Mouse (Mus musculus): ENCODE measurements at regions not wholly inside any gene's neighbourhood (a gene's known extent, or its start where the extent isn't known, plus 50 kb on each side); places are given as distances from the start of the nearest gene placed in this dataset.
A peak's percentile ranks its signal among the peaks of the same experiment; 100 is the strongest.

DNA sequence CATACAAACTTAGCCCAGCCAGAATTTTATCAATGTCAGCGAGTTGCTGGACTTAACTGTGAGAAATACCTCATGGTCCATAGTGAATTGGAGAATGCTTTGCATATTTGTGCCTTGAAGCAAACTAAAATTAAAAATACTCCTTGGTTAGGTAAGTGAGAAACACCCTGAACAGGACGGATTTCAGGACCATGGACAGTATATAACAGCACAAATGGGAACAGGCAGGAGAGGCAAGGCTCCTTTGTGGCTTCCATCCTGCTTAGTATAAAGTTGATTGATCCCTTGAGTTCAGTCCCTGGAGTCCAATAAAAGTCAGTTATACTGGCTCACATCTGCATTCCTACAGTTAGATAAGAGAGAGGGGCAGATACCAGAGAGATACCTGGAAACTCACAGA, 53.9 kb upstream of the Bpifa3 start:
- no peak overlapping the region for H3K27ac ChIP-seq (ENCODE audit: control insufficient read depth, low read depth, low read length)
- H3K4me1 ChIP-seq (ENCODE audit: control insufficient read depth in 1 of 2, insufficient read depth in 2 of 2, low read length in 2 of 2), result no peaks in the 10 kb centered on the region
- H3K4me3 ChIP-seq (ENCODE audit: control insufficient read depth in 1 of 2, insufficient read depth in 1 of 2, low read depth in 2 of 2, low read length in 2 of 2), result no peak overlapping the region
- H3K9me3 ChIP-seq (replicated peaks; ENCODE audit: insufficient read depth, low read length), result no peaks in the 10 kb centered on the region
- peak; percentile 38 for DNase-seq (ENCODE audit: low read depth, low spot score)
- no peak overlapping the region for H3K9ac ChIP-seq (ENCODE audit: control insufficient read depth, low read depth, low read length, poor library complexity, severe bottlenecking)
- H3K36me3 ChIP-seq (ENCODE audit: control insufficient read depth in 1 of 2, insufficient read depth in 2 of 2, low read length in 2 of 2), result no peaks in the 10 kb centered on the region
- no peaks in the 10 kb centered on the region for H3K79me2 ChIP-seq (ENCODE audit: control insufficient read depth, insufficient read depth, low read length, poor library complexity)
- H3K27me3 ChIP-seq (ENCODE audit: control insufficient read depth in 1 of 2, insufficient read depth in 2 of 2, low read length in 2 of 2), result no peaks in the 10 kb centered on the region
- TF ChIP-seq SIN3A (IDR thresholded peaks at IDR 0.05; ENCODE audit: low read length), result no peak
- no peak for TF ChIP-seq KAT2A (conservative IDR thresholded peaks at IDR 0.05; ENCODE audit: low read depth, low read length)
- no peak for TF ChIP-seq TAL1 (IDR thresholded peaks at IDR 0.05; ENCODE audit: low read length)
- no peak for TF ChIP-seq GABPA (IDR thresholded peaks at IDR 0.05; ENCODE audit: low read depth, low read length)
- no peak for TF ChIP-seq RAD21 (IDR thresholded peaks at IDR 0.05; ENCODE audit: low read depth, low read length)
- no peak for TF ChIP-seq MEF2A (IDR thresholded peaks at IDR 0.05; ENCODE audit: extremely low read depth, insufficient replicate concordance, low read depth, low read length, poor library complexity, severe bottlenecking)
- TF ChIP-seq JUND (IDR thresholded peaks at IDR 0.05; ENCODE audit: low read depth, low read length), result no peak
- no peak for TF ChIP-seq ELF1 (IDR thresholded peaks at IDR 0.05; ENCODE audit: low read depth, low read length)
- TF ChIP-seq E2F4 (IDR thresholded peaks at IDR 0.05; ENCODE audit: borderline replicate concordance, low read depth, low read length), result no peak
- no peak for TF ChIP-seq NELFE (IDR thresholded peaks at IDR 0.05; ENCODE audit: low read depth, low read length)
- no peak for TF ChIP-seq MXI1 (IDR thresholded peaks at IDR 0.05; ENCODE audit: low read depth, low read length)
- no peak for TF ChIP-seq MAX (IDR thresholded peaks at IDR 0.05; ENCODE audit: low read length)
- no peak for TF ChIP-seq MYB (IDR thresholded peaks at IDR 0.05; ENCODE audit: low read depth, low read length)
- no peak for TF ChIP-seq UBTF (IDR thresholded peaks at IDR 0.05; ENCODE audit: borderline replicate concordance, insufficient read depth, low read depth, low read length)
- no peak for TF ChIP-seq CTCF (IDR thresholded peaks at IDR 0.05 in 2 of 3, conservative IDR thresholded peaks at IDR 0.05 in 1 of 3; ENCODE audit: control insufficient read depth in 1 of 3, insufficient read depth in 1 of 3, low read depth in 2 of 3, low read length in 3 of 3, poor library complexity in 1 of 3, severe bottlenecking in 1 of 3)
- no peak for TF ChIP-seq USF1 (IDR thresholded peaks at IDR 0.05; ENCODE audit: low read depth, low read length)

Data from MEL (cell line).